Mouse (Mus musculus) heart, embryonic 16.5 days (tissue): ENCODE measurements at regions not wholly inside any gene's neighbourhood (a gene's known extent, or its start where the extent isn't known, plus 50 kb on each side); places are given as distances from the start of the nearest gene placed in this dataset.

Source experiments
- ATAC-seq: fragments of 200-750 bp; cut with Nextera tagmentation; replicated peaks from 2 replicates; pipeline ENCODE4 v1.8.0; 2017; ENCODE audit warnings: moderate number of reproducible peaks; ENCODE audit not compliant: insufficient read depth, low FRiP score; ENCODE audit errors: extremely low read depth
- H3K27ac ChIP-seq: fragments of 300-500 bp; sonication (generic); 2 replicates; pipeline ENCODE4 v1.5.1; 2014; ENCODE audit warnings: mild to moderate bottlenecking, low read length, control low read depth, moderate library complexity
- H3K27me3 ChIP-seq: fragments of 300-500 bp; sonication (generic); 2 replicates; pipeline ENCODE4 v1.6.1; 2014; ENCODE audit warnings: low read length, mixed read lengths; ENCODE audit not compliant: control insufficient read depth, insufficient read depth
- H3K36me3 ChIP-seq: fragments of 300-500 bp; sonication (generic); 2 replicates; pipeline ENCODE4 v1.6.1; 2014; ENCODE audit not compliant: control insufficient read depth, insufficient read depth
- H3K4me1 ChIP-seq: fragments of 300-500 bp; sonication (generic); 2 replicates; pipeline ENCODE4 v1.6.1; 2014; ENCODE audit warnings: low read length, mixed read lengths; ENCODE audit not compliant: control insufficient read depth, insufficient read depth
- H3K4me2 ChIP-seq: fragments of 300-500 bp; sonication (generic); 2 replicates; pipeline ENCODE4 v1.6.1; 2014; ENCODE audit warnings: low read depth, mild to moderate bottlenecking, control low read depth, low read length
- H3K4me3 ChIP-seq: fragments of 300-500 bp; sonication (generic); 2 replicates; pipeline ENCODE4 v1.5.1; 2014; ENCODE audit warnings: mild to moderate bottlenecking, control low read depth, low read length
- H3K9ac ChIP-seq: fragments of 300-500 bp; sonication (generic); 2 replicates; pipeline ENCODE4 v1.6.1; 2014; ENCODE audit warnings: low read length, control low read depth
- H3K9me3 ChIP-seq: fragments of 300-500 bp; sonication (generic); replicated peaks from 2 replicates; pipeline ENCODE4 v1.6.1; 2016; ENCODE audit warnings: low read length; ENCODE audit not compliant: control insufficient read depth
- WGBS: fragments of 180-500 bp; shearing (Covaris S2); extraction: QIAGEN DNeasy Blood & Tissue Kit; methylation state at CpG from one replicate; pipeline ENCODE4 v1.1.7; 2014; 5-methylcytosine and 5-hydroxymethylcytosine counted together

GRCm38 (mm10) chr17:79481936-79482335 lies 127.0 kb upstream of the Cdc42ep3 start:
- Histone ChIP-seq H3K9me3 (no peaks in the 10 kb centered on the region), H3K4me3 (no peak overlapping the region), H3K27ac (no peak overlapping the region), H3K9ac (no peak overlapping the region), H3K4me1 (no peaks in the 10 kb centered on the region; the same call in 1 of the 2 replicates), H3K27me3 (no peaks in the 10 kb centered on the region), H3K4me2 (no peak overlapping the region), H3K36me3 (no peaks in the 10 kb centered on the region)
- 74% methylated on average over 4 of the region's 4 CpGs for WGBS
- no peak for ATAC-seq

GRCm38 (mm10) chr17:79485239-79485638 lies 126.4 kb upstream of the Rmdn2 start:
- no peak overlapping the region for H3K4me2 ChIP-seq
- H3K4me3 ChIP-seq: no peak overlapping the region
- ATAC-seq: no peak
- H3K36me3 ChIP-seq: no peaks in the 10 kb centered on the region
- no peak overlapping the region for H3K9ac ChIP-seq
- no peaks in the 10 kb centered on the region for H3K9me3 ChIP-seq
- 73% methylated on average over 5 of the region's 5 CpGs for WGBS
- no peaks in the 10 kb centered on the region; the same call in 1 of the 2 replicates for H3K4me1 ChIP-seq
- H3K27me3 ChIP-seq: no peaks in the 10 kb centered on the region
- no peak overlapping the region for H3K27ac ChIP-seq

GRCm38 (mm10) chr17:79489306-79489705 lies 122.4 kb upstream of the Rmdn2 start:
- H3K36me3 ChIP-seq: no peaks in the 10 kb centered on the region
- WGBS: 74% methylated on average over 6 of the region's 6 CpGs
- no peak overlapping the region for H3K4me3 ChIP-seq
- no peak overlapping the region for H3K4me2 ChIP-seq
- no peaks in the 10 kb centered on the region for H3K27me3 ChIP-seq
- no peak overlapping the region for H3K27ac ChIP-seq
- no peaks in the 10 kb centered on the region for H3K9me3 ChIP-seq
- ATAC-seq: no peak
- H3K4me1 ChIP-seq: no peaks in the 10 kb centered on the region
- no peak overlapping the region for H3K9ac ChIP-seq

GRCm38 (mm10) chr17:79497629-79498028 lies 114.0 kb upstream of the Rmdn2 start:
- ATAC-seq: no peak
- Histone ChIP-seq H3K9me3 (0 out of 2 replicates have a peak, but pooled peaks cover 2% of the 10 kb centered on the region), H3K27me3 (no peaks in the 10 kb centered on the region), H3K4me3 (no peak overlapping the region), H3K4me1 (peaks cover 6% of the 10 kb centered on the region; the same call in 1 of the 2 replicates), H3K27ac (no peak overlapping the region), H3K36me3 (no peaks in the 10 kb centered on the region), H3K9ac (no peak overlapping the region), H3K4me2 (no peak overlapping the region)
- WGBS: 20% methylated on average over 4 of the region's 4 CpGs

- no peak overlapping the region for H3K4me2 ChIP-seq
- ATAC-seq: no peak
- H3K4me1 ChIP-seq: peaks cover 6% of the 10 kb centered on the region; the same call in 1 of the 2 replicates
- H3K9ac ChIP-seq: no peak overlapping the region
- WGBS: 88% methylated on average over 9 of the region's 9 CpGs
- H3K9me3 ChIP-seq: 0 out of 2 replicates have a peak, but pooled peaks cover 2% of the 10 kb centered on the region
- H3K4me3 ChIP-seq: no peak overlapping the region
- H3K27ac ChIP-seq: no peak overlapping the region
- H3K27me3 ChIP-seq: no peaks in the 10 kb centered on the region
- H3K36me3 ChIP-seq: no peaks in the 10 kb centered on the region
Measured at GRCm38 (mm10) chr17:79498321-79498720, 113.3 kb upstream of the Rmdn2 start.

- no peak overlapping the region for H3K9ac ChIP-seq
- WGBS: 56% methylated on average over 1 of the region's 1 CpGs
- H3K36me3 ChIP-seq: no peaks in the 10 kb centered on the region
- no peak overlapping the region for H3K4me3 ChIP-seq
- H3K9me3 ChIP-seq: 0 out of 2 replicates have a peak, but pooled peaks cover 2% of the 10 kb centered on the region
- H3K4me2 ChIP-seq: no peak overlapping the region
- H3K27ac ChIP-seq: no peak overlapping the region
- ATAC-seq: no peak
- no peaks in the 10 kb centered on the region for H3K27me3 ChIP-seq
- peaks cover 6% of the 10 kb centered on the region; the same call in 1 of the 2 replicates for H3K4me1 ChIP-seq
Measured at GRCm38 (mm10) chr17:79501031-79501474, 110.6 kb upstream of the Rmdn2 start.

GRCm38 (mm10) chr17:79501926-79502325 lies 109.7 kb upstream of the Rmdn2 start:
- no peak for ATAC-seq
- WGBS: 83% methylated on average over 2 of the region's 2 CpGs

GRCm38 (mm10) chr17:79503037-79503436 lies 108.6 kb upstream of the Rmdn2 start:
- no peak for ATAC-seq
- H3K27me3 ChIP-seq: no peaks in the 10 kb centered on the region
- H3K4me2 ChIP-seq: no peak overlapping the region
- 0 out of 2 replicates have a peak, but pooled peaks cover 2% of the 10 kb centered on the region for H3K9me3 ChIP-seq
- H3K4me3 ChIP-seq: no peak overlapping the region
- 87% methylated on average over 2 of the region's 2 CpGs for WGBS
- H3K4me1 ChIP-seq: no peaks in the 10 kb centered on the region; the same call in 1 of the 2 replicates
- H3K27ac ChIP-seq: no peak overlapping the region
- H3K9ac ChIP-seq: no peak overlapping the region
- H3K36me3 ChIP-seq: no peaks in the 10 kb centered on the region

More at GRCm38 (mm10) chr17:79501926-79502325, 109.7 kb upstream of the Rmdn2 start:
- 0 out of 2 replicates have a peak, but pooled peaks cover 2% of the 10 kb centered on the region for H3K9me3 ChIP-seq
- peaks cover 6% of the 10 kb centered on the region; the same call in 1 of the 2 replicates for H3K4me1 ChIP-seq
- no peak overlapping the region for H3K4me3 ChIP-seq
- H3K9ac ChIP-seq: no peak overlapping the region
- H3K27ac ChIP-seq: no peak overlapping the region
- H3K27me3 ChIP-seq: no peaks in the 10 kb centered on the region
- no peaks in the 10 kb centered on the region for H3K36me3 ChIP-seq
- H3K4me2 ChIP-seq: no peak overlapping the region

GRCm38 (mm10) chr17:79504209-79504608 lies 107.5 kb upstream of the Rmdn2 start:
- ATAC-seq: no peak
- 0 out of 2 replicates have a peak, but pooled peaks cover 2% of the 10 kb centered on the region for H3K9me3 ChIP-seq
- no peak overlapping the region for H3K4me2 ChIP-seq
- H3K36me3 ChIP-seq: no peaks in the 10 kb centered on the region
- H3K9ac ChIP-seq: no peak overlapping the region
- peaks cover 3% of the 10 kb centered on the region; the same call in 1 of the 2 replicates for H3K4me1 ChIP-seq
- no peaks in the 10 kb centered on the region for H3K27me3 ChIP-seq
- H3K27ac ChIP-seq: no peak overlapping the region
- WGBS: 88% methylated on average over 3 of the region's 3 CpGs
- no peak overlapping the region for H3K4me3 ChIP-seq
